Mouse (Mus musculus): Measurements from ENCODE around the gene Zmynd12.

Zmynd12 gene

DNA sequence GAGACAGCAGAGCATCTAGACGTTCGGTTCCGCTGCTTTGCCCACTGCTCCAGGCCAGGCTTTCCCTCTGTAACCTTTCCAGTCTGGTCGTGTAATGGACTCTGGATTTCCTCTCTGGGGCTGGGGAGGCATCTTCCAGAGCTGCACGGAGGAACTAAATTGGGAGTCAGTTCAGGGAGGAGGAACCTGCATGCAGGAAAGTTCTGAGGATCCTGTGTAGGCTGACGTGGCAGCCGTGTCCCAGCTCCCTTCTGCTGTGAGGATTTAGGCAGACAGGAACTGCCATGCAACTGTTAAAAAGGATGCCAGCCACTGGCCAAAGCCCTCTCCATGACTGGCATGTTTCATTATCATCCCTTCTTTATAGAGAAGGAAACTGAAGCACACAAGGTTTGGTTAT lies 27.8 kb downstream of the Zmynd12 start:
- no peak for DNase-seq

DNA sequence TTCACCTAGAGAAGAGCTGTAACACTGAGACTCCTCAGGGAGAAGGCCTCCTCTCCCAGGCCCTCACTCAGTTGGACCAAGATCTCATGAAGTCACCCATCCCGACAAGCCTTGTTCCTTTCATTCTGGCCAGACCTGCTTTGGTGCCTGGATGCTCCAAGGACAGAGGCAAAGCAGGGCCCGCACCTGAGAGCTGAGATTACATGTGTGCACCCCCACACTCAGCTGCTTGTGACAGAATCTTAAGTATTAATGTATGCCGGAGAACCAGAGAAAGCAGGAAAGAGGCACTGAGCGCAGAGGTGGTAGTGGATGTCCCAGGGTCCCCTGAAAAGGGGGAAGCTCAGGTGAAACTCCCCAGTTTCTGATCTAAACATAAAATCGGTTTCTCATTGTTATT lies 30.5 kb downstream of the Zmynd12 start:
- DNase-seq, result no peak

DNA sequence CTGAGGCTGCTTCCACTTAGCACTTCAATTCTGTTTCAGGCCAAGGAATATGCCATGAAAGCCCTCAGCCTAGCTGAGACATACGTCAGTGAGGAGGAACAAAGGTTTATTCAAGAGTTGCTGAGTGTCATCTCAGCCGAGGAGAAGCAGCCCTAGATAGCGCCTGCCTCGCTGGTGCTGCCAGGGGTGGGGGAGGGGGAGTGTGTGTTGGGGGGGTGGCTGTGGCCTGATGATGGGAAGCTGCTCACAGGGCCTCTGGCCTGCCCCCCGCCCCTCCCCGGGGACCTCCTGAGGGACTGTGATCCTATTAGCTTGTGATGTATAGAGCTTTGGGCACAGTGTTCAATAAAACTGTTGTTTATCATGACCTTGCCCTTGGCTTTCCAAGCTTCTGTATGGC lies 30.9 kb downstream of the Zmynd12 start:
- peak in 1 of 2 experiments; percentile 39 for DNase-seq

DNA sequence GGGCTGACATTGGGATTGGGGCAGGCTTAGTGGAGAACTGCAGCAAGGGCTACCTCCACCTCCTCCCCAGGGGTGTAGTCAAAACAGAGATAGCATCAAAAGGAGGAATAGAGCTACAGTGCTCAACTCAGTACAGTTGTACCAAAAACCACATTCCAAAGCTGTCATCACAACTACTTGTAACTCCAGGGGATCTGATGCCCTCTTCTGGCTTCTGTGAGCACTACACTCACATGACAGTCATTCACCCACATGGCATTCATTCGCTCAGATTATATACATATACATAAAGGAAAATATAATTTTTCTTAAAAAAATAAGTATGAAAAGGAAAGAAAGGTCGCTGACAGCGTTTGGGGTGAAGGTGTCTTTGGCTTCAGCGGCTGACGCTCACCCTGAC lies 37.7 kb downstream of the Zmynd12 start:
- DNase-seq, result peak in 1 of 2 experiments; percentile 57

DNA sequence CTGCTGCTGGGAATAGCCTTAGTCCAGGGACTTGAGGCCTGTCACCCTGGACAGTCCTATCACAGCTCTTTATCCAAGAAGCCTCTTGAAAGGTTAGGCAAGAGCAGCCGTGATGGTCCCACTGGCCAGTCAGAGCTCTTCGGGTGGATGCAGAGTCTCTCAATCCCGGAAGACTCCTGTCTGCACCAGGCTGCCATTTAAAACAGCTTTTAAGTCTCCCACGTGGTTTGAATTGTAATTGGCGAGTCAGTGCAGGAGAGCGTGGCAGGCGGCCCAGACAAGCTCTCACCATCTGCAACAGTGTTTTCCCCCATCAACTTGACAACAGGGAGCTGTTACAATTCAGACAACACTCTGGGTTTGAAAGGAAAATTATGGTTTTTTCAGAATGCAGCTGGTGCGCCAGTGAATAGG lies 38.1 kb downstream of the Zmynd12 start:
- DNase-seq, result peak; percentile 59 to 89

DNA sequence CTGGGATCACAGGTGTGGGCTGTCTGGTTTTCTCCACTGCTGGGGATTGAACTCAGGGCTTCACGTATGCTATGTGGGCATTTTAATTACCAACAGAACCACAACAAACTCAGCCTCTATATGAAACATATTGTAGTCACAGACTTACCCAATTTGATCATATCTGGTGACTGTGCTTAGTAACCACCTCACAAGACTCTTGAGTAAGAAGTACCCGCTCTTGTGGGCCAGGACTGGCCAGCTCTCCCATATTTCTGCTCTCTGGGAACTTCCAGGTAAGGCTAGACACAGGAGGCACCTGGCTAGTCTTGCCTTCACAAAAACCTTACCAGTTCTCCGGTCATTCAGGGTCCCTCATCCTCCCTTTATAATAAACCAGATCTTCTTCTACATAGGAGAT lies 39.8 kb downstream of the Zmynd12 start:
- DNase-seq, result no peak

DNA sequence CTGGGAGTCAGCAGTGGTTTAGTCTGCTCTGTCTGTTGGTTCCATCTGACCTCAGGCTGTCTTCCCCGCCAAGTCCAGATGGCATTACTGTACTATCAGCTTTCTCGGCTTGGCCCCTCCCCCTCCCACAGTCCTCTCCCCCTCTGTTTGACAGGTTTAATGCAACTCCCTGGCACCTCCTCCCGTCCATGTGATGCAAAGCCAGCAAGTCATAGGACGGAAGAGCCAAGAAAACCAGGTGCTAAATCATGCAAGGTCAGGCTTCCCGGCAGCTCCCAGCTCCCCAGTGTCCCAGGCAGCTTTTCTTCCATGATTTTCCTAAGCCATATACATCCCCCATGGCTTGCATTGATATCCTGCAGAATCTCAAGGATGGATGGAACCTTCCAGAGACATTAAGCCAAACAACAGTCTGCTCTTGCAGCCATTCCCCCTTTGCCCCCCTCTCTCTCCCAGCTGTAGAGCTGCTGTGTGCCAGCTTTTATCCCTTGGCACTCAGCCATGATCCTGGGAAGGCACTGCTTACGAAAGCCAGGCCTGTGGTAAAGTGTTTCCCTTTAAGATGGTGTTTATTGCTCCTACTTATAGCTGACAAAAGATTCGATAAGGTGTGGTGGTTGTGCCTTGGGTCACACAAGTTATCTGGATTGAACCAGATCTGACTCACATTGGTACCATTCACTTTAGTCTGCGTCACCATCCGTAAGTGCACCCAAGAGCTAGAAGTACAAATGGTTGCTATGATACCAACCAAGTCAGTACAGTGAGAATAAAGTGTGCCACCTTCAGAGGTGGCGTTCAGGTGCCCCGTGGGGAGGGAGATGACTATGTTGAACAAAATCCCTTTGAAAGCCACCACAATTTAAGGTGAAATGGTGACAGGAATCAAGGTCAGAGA lies 40.5 kb downstream of the Zmynd12 start:
- peak; percentile 74 to 86 for DNase-seq

DNA sequence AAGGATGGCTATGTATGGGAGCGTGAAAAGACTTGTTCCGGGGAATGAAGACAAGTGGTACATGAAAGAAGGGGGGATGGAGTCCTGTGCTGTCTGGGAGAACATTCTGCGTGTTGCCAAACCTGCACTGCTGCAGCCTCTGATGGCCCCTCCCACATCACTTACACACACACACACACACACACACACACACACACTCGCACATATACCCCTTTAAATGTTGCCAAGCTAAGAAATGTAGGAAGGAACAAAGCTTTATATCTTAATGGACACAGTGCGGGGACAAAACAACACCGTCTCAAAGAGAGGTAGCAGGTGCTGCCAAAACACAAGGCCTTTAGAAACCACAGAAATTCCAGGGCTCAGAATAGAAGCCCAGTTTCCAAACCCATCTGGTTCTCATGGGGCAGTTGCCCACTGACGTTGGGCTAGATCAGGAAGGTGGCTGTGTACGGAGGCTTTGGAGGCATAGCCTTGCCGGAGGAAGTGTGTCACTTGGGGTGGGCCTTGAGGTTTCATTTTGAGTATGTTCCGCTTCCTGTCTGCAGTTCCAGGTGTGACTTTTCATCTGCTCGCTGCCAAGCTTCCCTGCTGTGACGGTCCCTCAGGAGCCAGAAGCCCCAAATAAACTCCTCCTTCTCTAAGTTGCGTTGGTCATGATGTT lies 41.3 kb downstream of the Zmynd12 start:
- DNase-seq, result no peak

DNA sequence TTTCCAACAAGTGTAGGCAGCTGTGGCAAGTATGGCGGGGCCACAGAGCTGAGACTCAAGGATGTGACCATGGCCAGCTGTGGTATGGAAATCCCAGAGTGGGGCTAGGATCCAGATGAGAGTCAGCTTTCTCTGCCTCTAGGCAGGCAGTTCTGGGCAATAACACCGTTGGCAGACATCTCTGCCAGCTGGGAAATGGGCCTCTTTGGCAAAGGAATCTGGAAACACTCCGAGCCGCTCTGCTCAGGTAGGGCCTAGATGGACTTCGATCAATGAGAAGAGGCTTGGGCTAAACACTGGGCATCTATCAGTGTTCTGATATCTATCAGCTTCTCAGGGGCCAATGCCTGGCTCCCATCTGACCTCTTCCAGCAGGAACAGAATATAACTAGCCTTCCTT lies 43.2 kb downstream of the Zmynd12 start:
- DNase-seq, result no peak

DNA sequence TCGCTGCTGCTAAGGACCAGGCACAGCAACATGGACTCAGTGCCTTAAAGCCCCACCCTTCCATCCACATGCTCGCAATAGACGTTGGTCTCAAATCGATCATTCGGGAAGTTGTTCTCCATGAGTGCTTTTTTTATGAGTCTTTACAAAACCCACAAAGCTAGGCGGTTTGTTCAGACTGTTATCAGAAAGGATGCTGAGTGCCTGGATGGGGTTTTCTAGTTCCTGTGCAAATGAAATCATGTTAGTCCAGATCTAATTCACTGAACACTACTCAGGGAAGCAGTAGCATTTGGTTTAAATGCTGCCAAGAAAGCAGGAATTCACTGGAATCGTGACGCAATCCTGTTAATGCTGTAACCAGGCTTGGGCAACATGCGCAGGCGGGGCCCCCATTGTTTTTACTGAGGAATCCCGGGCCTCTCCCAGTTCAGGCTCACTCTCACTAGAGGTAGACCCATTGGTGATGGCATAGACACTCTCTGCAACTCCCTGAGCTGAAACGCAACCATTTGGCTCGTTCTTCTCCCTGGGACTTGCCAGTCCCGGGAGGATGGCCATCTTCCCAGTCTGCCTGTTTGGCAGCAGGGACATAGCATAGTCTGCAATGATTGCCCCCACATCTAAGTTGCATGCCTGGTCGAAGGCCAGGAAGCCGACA lies 45.2 kb downstream of the Zmynd12 start:
- peak; percentile 12 to 56 for DNase-seq

DNA sequence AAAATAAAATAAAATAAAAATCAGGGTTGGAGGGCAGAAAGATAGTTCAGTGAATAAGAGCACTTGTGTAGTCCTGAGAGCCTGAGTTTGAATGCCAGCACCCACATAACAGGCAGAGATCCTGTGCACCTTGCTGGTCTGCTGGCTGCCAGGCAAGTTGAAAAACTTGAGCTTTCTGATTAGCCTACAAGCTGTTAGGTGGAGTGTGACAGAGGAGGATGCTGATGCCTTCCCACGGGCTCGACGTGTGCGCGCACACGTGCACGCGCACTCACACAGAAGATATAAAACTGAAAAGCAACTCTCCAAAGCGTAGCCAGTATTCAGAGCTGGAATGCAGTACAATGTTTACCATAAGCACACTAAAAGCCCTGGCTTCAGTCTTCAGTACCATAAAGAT lies 49.9 kb downstream of the Zmynd12 start:
- DNase-seq, result no peak

DNA sequence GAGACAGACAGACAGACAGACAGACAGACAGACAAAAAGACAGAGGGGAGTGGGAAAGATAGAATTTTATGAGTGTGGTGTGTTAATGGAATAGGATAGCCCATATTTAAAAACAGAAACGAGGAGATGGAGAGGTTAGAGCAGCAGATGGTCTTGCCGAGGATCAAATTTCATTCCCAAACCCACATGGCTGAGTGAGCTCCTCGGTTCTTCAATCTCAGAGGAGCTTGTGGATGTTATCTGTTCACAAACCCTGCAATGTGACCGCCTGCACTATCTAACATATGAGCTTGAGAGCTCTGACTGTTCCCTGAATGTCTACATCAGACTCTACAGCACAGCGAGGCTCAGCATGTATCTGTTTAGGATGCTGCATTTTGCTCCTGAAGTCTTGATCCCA lies 50.5 kb downstream of the Zmynd12 start:
- no peak for DNase-seq

DNA sequence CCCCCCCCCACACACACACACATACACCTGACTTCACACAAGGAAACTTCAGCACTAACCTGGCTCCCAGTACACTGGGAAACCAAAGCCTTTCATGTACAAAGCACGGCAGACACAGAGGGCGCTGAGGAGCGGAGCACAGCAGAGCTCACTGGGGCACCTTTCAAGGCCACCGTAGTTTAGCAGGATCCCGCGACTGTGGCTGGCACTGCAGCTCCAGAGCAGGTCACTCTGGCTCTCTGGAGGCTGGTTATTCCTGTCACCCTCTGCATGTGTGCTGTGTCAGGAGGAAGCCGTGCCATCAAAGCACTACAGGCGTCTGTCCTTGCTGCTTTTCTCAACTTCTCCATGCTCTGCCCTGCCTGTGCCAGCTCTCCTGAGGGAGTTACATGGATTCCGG lies 60.4 kb downstream of the Zmynd12 start:
- no peak for DNase-seq

DNA sequence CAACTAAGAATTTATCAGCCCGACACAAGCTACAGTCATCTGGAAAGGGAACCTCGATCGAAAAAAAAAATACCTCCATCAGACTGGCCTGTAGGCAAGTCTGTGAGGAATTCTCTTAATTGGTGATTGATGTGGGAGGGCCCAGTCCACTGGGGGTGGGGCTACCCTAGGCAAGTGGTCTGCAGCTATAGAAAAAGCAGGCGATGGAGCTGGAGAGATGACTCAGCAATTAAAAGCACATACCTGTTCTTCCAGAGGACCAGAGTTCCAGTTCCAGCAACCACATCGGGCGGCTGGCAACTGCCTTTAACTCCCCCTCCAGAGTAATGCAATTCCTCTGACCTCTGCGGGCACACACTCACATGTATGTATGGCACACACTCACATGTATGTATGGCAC lies 62.3 kb downstream of the Zmynd12 start:
- DNase-seq, result no peak

DNA sequence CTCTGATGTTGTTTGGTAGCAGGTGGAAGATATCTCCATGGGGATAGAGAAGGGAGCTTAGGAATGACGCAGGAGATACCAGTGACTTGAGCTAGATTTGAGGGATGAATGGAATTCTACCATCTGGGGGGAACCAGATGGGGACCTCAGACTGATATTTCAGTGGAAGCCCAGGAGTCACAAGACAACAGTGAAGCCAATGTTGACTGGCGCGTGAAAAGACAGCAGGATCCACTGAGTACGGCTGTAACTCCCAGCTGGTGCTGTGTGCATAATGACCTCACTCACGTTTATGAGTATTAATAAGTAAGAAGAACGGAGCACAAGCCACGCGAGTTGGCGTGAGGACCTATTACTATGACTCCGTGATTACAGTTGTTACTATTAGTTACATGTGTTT lies 67.1 kb downstream of the Zmynd12 start:
- DNase-seq, result no peak

DNA sequence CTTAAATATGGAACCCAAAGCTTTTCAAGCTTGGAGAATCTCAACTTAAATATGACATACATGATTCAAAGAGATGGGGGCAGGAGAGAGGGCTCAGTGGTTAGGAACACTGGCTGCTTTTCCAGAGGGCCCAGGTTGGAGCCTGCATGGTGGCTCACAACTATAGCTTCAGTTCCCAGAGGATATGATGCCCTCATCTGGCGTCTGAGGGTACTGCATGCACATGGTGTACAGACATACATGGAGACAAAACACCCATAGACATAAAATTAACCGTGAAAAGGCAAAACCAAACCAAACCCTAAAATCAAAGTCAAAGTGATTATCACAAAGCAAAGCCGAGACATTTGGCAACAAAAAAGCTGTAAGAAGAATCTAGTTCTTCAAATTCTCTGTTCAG lies 68.2 kb downstream of the Zmynd12 start:
- peak in 1 of 2 experiments; percentile 31 for DNase-seq

DNA sequence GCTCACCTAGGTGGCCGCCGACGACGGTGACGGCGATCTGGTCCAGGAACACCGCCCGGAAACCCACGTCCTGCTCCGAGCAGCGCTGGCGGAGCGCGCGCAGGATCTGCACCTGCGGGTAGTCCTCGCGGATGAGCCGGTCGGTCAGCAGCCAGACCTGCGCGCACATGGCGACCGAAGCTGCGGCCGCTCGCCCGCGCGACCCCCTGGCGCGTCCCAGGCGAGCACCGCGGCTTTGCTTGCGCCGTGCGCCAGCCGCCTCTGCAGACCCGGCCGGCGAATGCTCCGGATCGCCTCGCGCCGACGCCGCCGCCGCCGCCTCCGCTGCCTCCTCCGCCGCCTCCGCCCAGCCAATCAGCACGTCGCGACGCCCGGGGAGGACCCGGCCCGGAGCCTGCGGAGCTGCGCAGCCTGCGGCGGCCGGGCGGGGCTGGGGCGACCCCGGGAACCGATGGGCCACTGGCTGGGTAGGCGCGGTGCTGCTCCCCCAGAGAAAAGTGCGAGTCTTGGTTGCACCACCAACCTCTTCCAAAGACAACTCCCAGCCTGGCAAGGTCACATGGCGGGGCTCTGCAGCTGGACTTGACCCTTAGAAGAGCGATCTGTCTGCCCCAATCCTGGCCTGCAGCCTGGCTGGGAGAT lies 69.8 kb downstream of the Zmynd12 start, which contains the start of gene Rimkla:
Gene Rimkla, minus strand, starts transcription at position 338 of the 642 bp plus-strand sequence.
- DNase-seq, result peak; percentile 65 to 69

DNA sequence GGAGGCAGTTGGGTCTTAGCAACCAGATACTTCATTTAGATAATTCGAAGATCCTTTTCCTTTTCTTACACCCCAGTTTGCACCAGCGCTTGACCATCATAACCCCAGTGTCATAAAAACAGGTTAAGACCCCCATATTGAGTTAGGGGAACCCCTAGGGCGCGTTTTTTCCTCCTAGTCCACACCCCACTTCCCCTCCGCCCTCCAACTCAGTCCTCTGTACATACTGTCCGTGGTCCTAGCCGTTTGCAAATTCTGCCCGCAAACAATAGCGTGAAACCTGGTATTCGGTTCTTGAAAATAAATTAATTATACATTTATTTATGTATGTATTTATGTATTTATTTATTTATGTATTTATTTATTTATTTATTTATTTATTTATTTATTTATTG lies 70.3 kb downstream of the Zmynd12 start:
- DNase-seq, result no peak

DNA sequence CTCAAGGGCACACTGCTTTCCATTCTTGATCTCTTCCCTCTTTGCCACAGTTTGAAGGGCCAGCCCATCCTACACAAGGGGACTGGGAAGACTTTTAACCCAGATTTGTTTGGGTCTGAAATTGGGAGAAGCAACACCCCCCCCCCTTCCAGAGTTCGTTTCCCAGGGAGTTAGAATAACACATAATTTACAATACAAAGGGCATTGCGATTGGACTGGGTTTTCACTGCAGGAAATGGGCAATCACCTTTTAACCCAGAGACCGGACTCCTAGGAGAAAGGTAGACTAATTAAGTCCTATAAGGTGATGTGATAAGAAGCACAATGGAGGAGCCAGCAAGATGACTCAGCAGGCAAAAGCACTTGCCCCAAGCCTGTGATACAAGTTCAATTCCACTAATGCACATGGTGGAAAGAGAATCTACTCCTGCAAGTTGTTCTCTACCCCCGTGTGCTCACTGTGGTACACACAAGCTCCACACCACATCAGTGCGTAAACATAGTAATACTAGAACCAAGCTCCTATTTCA lies 75.8 kb downstream of the Zmynd12 start:
- no peak for DNase-seq

DNA sequence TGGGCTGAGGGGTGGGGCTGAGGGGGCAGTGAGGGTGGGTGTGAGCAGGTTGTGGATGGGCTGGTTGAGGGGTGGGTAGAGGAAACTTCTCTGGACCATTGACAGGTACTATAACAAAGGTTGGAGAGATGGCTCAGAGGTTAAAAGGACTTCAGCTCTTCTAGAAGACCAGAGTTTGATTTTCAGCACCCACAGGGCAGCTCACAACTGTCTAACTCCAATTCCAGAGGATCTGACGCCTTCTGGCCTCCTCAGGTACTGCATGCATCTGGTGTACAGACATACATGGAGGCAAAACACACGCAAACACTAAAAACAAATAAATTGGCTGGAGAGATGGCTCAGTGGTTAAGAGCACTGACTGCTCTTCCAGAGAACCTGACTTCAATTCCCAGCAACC lies 89.0 kb downstream of the Zmynd12 start:
- DNase-seq, result no peak

DNA sequence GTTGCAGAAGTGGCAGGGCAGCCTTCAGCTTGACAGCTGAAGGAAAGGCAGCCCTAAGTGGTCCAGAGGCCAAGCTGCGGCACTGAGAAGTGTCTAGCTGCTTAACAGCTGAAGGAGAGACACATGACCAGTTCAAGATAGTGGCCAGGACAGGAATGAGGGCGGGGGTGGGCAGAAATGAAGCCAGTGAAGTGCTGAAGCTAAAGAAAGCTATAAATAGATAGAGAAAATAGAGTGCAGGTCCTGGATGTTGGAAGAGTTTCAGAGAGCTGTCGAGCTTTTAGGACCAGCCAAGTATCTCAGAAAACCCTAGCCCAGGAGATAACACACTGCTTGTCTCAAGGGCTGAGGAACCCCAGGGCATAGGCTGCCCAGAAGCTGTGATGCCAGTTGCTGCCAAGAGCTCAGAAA lies 90.1 kb downstream of the Zmynd12 start:
- DNase-seq, result peak; percentile 22 to 64
